Mouse (Mus musculus) ES-CJ7 (cell line): ENCODE data around the gene Sash1.

Experiments
- DNase-seq: peaks from one replicate; pipeline ENCODE4 v3.0.0; 2011; ENCODE audit warnings: low read depth, low spot score

Gene Sash1

GRCm38 (mm10) chr10:8856942-8857341, 28.9 kb downstream of the Sash1 start:
- DNase-seq: no peak

GRCm38 (mm10) chr10:8853326-8853725, 32.5 kb downstream of the Sash1 start:
- no peak for DNase-seq

- DNase-seq: no peak
These were observed 34.2 kb downstream of the Sash1 start for GRCm38 (mm10) chr10:8851625-8852024.

GRCm38 (mm10) chr10:8847974-8848373, 37.9 kb downstream of the Sash1 start:
- DNase-seq: no peak

GRCm38 (mm10) chr10:8846258-8846657, 39.6 kb downstream of the Sash1 start:
- DNase-seq: no peak

GRCm38 (mm10) chr10:8845230-8845770, 40.6 kb downstream of the Sash1 start:
- DNase-seq: no peak

- DNase-seq: no peak
These were observed 45.9 kb downstream of the Sash1 start for GRCm38 (mm10) chr10:8839956-8840355.

- peak; percentile 55 for DNase-seq
These were observed 51.9 kb downstream of the Sash1 start for GRCm38 (mm10) chr10:8833816-8834464.

GRCm38 (mm10) chr10:8826303-8826702, 59.6 kb downstream of the Sash1 start:
- no peak for DNase-seq

GRCm38 (mm10) chr10:8825874-8826273, 60.0 kb downstream of the Sash1 start:
- no peak for DNase-seq

GRCm38 (mm10) chr10:8818066-8818465, 67.8 kb downstream of the Sash1 start:
- DNase-seq: no peak

GRCm38 (mm10) chr10:8813984-8814578, 71.8 kb downstream of the Sash1 start:
- no peak for DNase-seq

- no peak for DNase-seq
These were observed 72.6 kb downstream of the Sash1 start for GRCm38 (mm10) chr10:8813259-8813658.

- DNase-seq: no peak
These were observed 73.1 kb downstream of the Sash1 start for GRCm38 (mm10) chr10:8812807-8813206.

GRCm38 (mm10) chr10:8811261-8812039, 74.4 kb downstream of the Sash1 start:
- no peak for DNase-seq

GRCm38 (mm10) chr10:8810496-8810895, 75.4 kb downstream of the Sash1 start:
- DNase-seq: no peak

- no peak for DNase-seq
These were observed 77.5 kb downstream of the Sash1 start for GRCm38 (mm10) chr10:8808383-8808782.

- no peak for DNase-seq
These were observed 78.3 kb downstream of the Sash1 start for GRCm38 (mm10) chr10:8807581-8807980.

- DNase-seq: no peak
These were observed 80.5 kb downstream of the Sash1 start for GRCm38 (mm10) chr10:8805402-8805801.

GRCm38 (mm10) chr10:8804292-8804691, 81.6 kb downstream of the Sash1 start:
- DNase-seq: no peak

GRCm38 (mm10) chr10:8801719-8802347, 84.0 kb downstream of the Sash1 start:
- no peak for DNase-seq

- peak; percentile 89 for DNase-seq
These were observed 84.7 kb downstream of the Sash1 start for GRCm38 (mm10) chr10:8801139-8801613.
